Mouse (Mus musculus): ENCODE measurements around the gene Tubgcp5. TPM values are rescaled to one million over a fixed set of nuclear protein-coding genes. Genes with fewer than 3 reads are reported as not detected.

Gene Tubgcp5
- polyA plus RNA-seq, 1 experiment = 26.9 TPM

DNA sequence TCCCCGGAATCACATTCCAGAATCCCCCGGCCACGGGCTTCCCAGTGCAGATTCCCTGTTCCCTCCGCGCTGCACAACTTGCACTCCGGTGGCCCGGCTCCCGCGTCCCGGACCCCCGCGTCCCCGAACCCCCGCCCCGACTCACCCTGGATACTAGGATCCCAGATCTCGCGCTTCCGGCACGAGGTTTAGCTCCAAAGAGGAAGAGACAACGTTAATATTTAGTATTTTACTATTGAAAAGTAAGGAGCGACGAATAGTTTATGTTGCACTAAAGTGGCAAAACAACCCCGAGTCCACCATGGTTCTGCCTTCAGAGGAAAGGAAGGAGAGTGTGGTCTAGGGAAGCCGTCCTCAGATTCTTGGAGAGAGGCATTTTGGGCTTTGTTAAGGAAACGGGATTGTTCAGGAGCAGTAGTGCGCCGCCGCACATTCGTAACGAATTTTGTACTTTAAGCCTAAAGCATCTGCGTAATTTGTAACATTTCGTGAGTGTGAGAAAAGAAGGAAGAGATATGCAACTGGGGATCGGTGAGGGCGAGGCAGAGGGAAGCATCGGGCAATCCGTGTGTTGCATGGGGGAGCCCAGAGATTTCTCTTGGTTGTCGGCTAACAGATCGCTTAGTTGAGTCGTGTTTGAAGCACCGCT is 48.7 kb downstream of the Tubgcp5 start:
- Histone ChIP-seq H3K9me3 (replicated peaks; ENCODE audit: control insufficient read depth, insufficient read depth, low read length, poor library complexity, severe bottlenecking) (no peaks in the 10 kb centered on the region), H3K4me1 (ENCODE audit: control insufficient read depth, insufficient read depth, low read length) (no peaks in the 10 kb centered on the region), H3K27ac (ENCODE audit: insufficient read depth, low read length) (peak overlapping the region; percentile 37), H3K9ac (ENCODE audit: low read depth, poor library complexity, severe bottlenecking) (peak overlapping the region; percentile 96), H3K36me3 (ENCODE audit: control insufficient read depth, insufficient read depth, low read length, poor library complexity, severe bottlenecking) (no peaks in the 10 kb centered on the region), H3K4me3 (ENCODE audit: low read depth, low read length) (peak overlapping the region; percentile 89), H3K27me3 (ENCODE audit: control insufficient read depth, insufficient read depth, low read length, poor library complexity, severe bottlenecking) (no peaks in the 10 kb centered on the region)
- TF ChIP-seq EP300 (IDR thresholded peaks at IDR 0.05; ENCODE audit: insufficient read depth, low read depth, low read length) = no peak
- no peak for TF ChIP-seq POLR2A (IDR thresholded peaks at IDR 0.05; ENCODE audit: insufficient read depth, low read length)
- TF ChIP-seq CTCF (IDR thresholded peaks at IDR 0.05; ENCODE audit: low read depth, low read length) = no peak

GRCm38 (mm10) chr7:55846606-55847312 is 52.8 kb downstream of the Tubgcp5 start:
- no peak for TF ChIP-seq CTCF (IDR thresholded peaks at IDR 0.05; ENCODE audit: low read depth, low read length)
- no peak for TF ChIP-seq EP300 (IDR thresholded peaks at IDR 0.05; ENCODE audit: insufficient read depth, low read depth, low read length)
- no peak overlapping the region for H3K27ac ChIP-seq (ENCODE audit: insufficient read depth, low read length)
- H3K4me3 ChIP-seq (ENCODE audit: low read depth, low read length) = no peak overlapping the region
- no peaks in the 10 kb centered on the region for H3K27me3 ChIP-seq (ENCODE audit: control insufficient read depth, insufficient read depth, low read length, poor library complexity, severe bottlenecking)
- peaks cover 4% of the 10 kb centered on the region for H3K36me3 ChIP-seq (ENCODE audit: control insufficient read depth, insufficient read depth, low read length, poor library complexity, severe bottlenecking)
- H3K9ac ChIP-seq (ENCODE audit: low read depth, poor library complexity, severe bottlenecking) = no peak overlapping the region
- H3K9me3 ChIP-seq (replicated peaks; ENCODE audit: control insufficient read depth, insufficient read depth, low read length, poor library complexity, severe bottlenecking) = no peaks in the 10 kb centered on the region
- no peaks in the 10 kb centered on the region for H3K4me1 ChIP-seq (ENCODE audit: control insufficient read depth, insufficient read depth, low read length)

- H3K9ac ChIP-seq (ENCODE audit: low read depth, poor library complexity, severe bottlenecking) = no peak overlapping the region
- TF ChIP-seq EP300 (IDR thresholded peaks at IDR 0.05; ENCODE audit: insufficient read depth, low read depth, low read length) (no peak), CTCF (IDR thresholded peaks at IDR 0.05; ENCODE audit: low read depth, low read length) (no peak), POLR2A (IDR thresholded peaks at IDR 0.05; ENCODE audit: insufficient read depth, low read length) (no peak)
- H3K27me3 ChIP-seq (ENCODE audit: control insufficient read depth, insufficient read depth, low read length, poor library complexity, severe bottlenecking) = no peaks in the 10 kb centered on the region
- H3K36me3 ChIP-seq (ENCODE audit: control insufficient read depth, insufficient read depth, low read length, poor library complexity, severe bottlenecking) = peaks cover 4% of the 10 kb centered on the region
- no peaks in the 10 kb centered on the region for H3K9me3 ChIP-seq (replicated peaks; ENCODE audit: control insufficient read depth, insufficient read depth, low read length, poor library complexity, severe bottlenecking)
- no peaks in the 10 kb centered on the region for H3K4me1 ChIP-seq (ENCODE audit: control insufficient read depth, insufficient read depth, low read length)
- H3K27ac ChIP-seq (ENCODE audit: insufficient read depth, low read length) = no peak overlapping the region
- no peak overlapping the region for H3K4me3 ChIP-seq (ENCODE audit: low read depth, low read length)
Measured at GRCm38 (mm10) chr7:55849948-55850571, 56.1 kb downstream of the Tubgcp5 start.

- no peaks in the 10 kb centered on the region for H3K4me1 ChIP-seq (ENCODE audit: control insufficient read depth, insufficient read depth, low read length)
- H3K27me3 ChIP-seq (ENCODE audit: control insufficient read depth, insufficient read depth, low read length, poor library complexity, severe bottlenecking) = no peaks in the 10 kb centered on the region
- no peak overlapping the region for H3K9ac ChIP-seq (ENCODE audit: low read depth, poor library complexity, severe bottlenecking)
- H3K4me3 ChIP-seq (ENCODE audit: low read depth, low read length) = no peak overlapping the region
- H3K36me3 ChIP-seq (ENCODE audit: control insufficient read depth, insufficient read depth, low read length, poor library complexity, severe bottlenecking) = peaks cover 4% of the 10 kb centered on the region
- TF ChIP-seq EP300 (IDR thresholded peaks at IDR 0.05; ENCODE audit: insufficient read depth, low read depth, low read length) = no peak
- TF ChIP-seq POLR2A (IDR thresholded peaks at IDR 0.05; ENCODE audit: insufficient read depth, low read length) = no peak
- TF ChIP-seq CTCF (IDR thresholded peaks at IDR 0.05; ENCODE audit: low read depth, low read length) = no peak
- no peaks in the 10 kb centered on the region for H3K9me3 ChIP-seq (replicated peaks; ENCODE audit: control insufficient read depth, insufficient read depth, low read length, poor library complexity, severe bottlenecking)
- H3K27ac ChIP-seq (ENCODE audit: insufficient read depth, low read length) = no peak overlapping the region
Measured at GRCm38 (mm10) chr7:55852787-55853186, 58.8 kb downstream of the Tubgcp5 start.

- no peaks in the 10 kb centered on the region for H3K36me3 ChIP-seq (ENCODE audit: control insufficient read depth, insufficient read depth, low read length, poor library complexity, severe bottlenecking)
- H3K4me3 ChIP-seq (ENCODE audit: low read depth, low read length) = no peak overlapping the region
- TF ChIP-seq POLR2A (IDR thresholded peaks at IDR 0.05; ENCODE audit: insufficient read depth, low read length) (no peak), CTCF (IDR thresholded peaks at IDR 0.05; ENCODE audit: low read depth, low read length) (no peak), EP300 (IDR thresholded peaks at IDR 0.05; ENCODE audit: insufficient read depth, low read depth, low read length) (no peak)
- no peaks in the 10 kb centered on the region for H3K9me3 ChIP-seq (replicated peaks; ENCODE audit: control insufficient read depth, insufficient read depth, low read length, poor library complexity, severe bottlenecking)
- H3K4me1 ChIP-seq (ENCODE audit: control insufficient read depth, insufficient read depth, low read length) = no peaks in the 10 kb centered on the region
- no peak overlapping the region for H3K27ac ChIP-seq (ENCODE audit: insufficient read depth, low read length)
- H3K27me3 ChIP-seq (ENCODE audit: control insufficient read depth, insufficient read depth, low read length, poor library complexity, severe bottlenecking) = no peaks in the 10 kb centered on the region
- H3K9ac ChIP-seq (ENCODE audit: low read depth, poor library complexity, severe bottlenecking) = no peak overlapping the region
Measured at GRCm38 (mm10) chr7:55855597-55855996, 61.6 kb downstream of the Tubgcp5 start.

GRCm38 (mm10) chr7:55856741-55857140 is 62.8 kb downstream of the Tubgcp5 start:
- Histone ChIP-seq H3K9me3 (replicated peaks; ENCODE audit: control insufficient read depth, insufficient read depth, low read length, poor library complexity, severe bottlenecking) (no peaks in the 10 kb centered on the region), H3K9ac (ENCODE audit: low read depth, poor library complexity, severe bottlenecking) (no peak overlapping the region)
- TF ChIP-seq EP300 (IDR thresholded peaks at IDR 0.05; ENCODE audit: insufficient read depth, low read depth, low read length) = no peak
- TF ChIP-seq CTCF (IDR thresholded peaks at IDR 0.05; ENCODE audit: low read depth, low read length) = no peak
- TF ChIP-seq POLR2A (IDR thresholded peaks at IDR 0.05; ENCODE audit: insufficient read depth, low read length) = no peak

More at GRCm38 (mm10) chr7:55856741-55857140, 62.8 kb downstream of the Tubgcp5 start:
- Histone ChIP-seq H3K4me3 (ENCODE audit: low read depth, low read length) (no peak overlapping the region), H3K27ac (ENCODE audit: insufficient read depth, low read length) (no peak overlapping the region), H3K27me3 (ENCODE audit: control insufficient read depth, insufficient read depth, low read length, poor library complexity, severe bottlenecking) (no peaks in the 10 kb centered on the region), H3K4me1 (ENCODE audit: control insufficient read depth, insufficient read depth, low read length) (no peaks in the 10 kb centered on the region), H3K36me3 (ENCODE audit: control insufficient read depth, insufficient read depth, low read length, poor library complexity, severe bottlenecking) (no peaks in the 10 kb centered on the region)

Measured in ES-Bruce4 (cell line).